Mouse (Mus musculus) CH12.LX (cell line): ENCODE measurements at regions not wholly inside any gene's neighbourhood (a gene's known extent, or its start where the extent isn't known, plus 50 kb on each side); places are given as distances from the start of the nearest gene placed in this dataset.
A peak's percentile ranks its signal among the peaks of the same experiment; 100 is the strongest.

Source experiments
- DNase-seq: peaks from one replicate; pipeline ENCODE4 v3.0.0-alpha.2; 2013; ENCODE audit errors: extremely low read depth
- H3K27ac ChIP-seq: 2 replicates; pipeline ENCODE4 v1.5.1; 2012; ENCODE audit warnings: low read depth, mild to moderate bottlenecking, control low read depth, moderate library complexity; ENCODE audit not compliant: insufficient read depth
- H3K27me3 ChIP-seq: replicated peaks from 2 replicates; pipeline ENCODE3; 2012; ENCODE audit warnings: inconsistent platforms
- H3K36me3 ChIP-seq, 2 experiments: replicated peaks in 1 of 2; 2 replicates each; pipeline versions ENCODE3 to v1.6.1; 2012; ENCODE audit warnings: inconsistent platforms in 1 of 2, low read length in 1 of 2, mild to moderate bottlenecking in 1 of 2, mixed read lengths in 1 of 2, moderate library complexity in 1 of 2; ENCODE audit not compliant: control insufficient read depth in 1 of 2, insufficient read depth in 1 of 2
- H3K4me1 ChIP-seq, 2 experiments: 2 replicates each; pipeline ENCODE4 v1.6.1; 2012; ENCODE audit warnings: inconsistent platforms in 1 of 2, moderate library complexity in 1 of 2; ENCODE audit not compliant: insufficient read depth in 2 of 2, control insufficient read depth in 1 of 2
- H3K4me2 ChIP-seq: 2 replicates; pipeline ENCODE4 v1.6.1; 2012; ENCODE audit warnings: low read depth, mild to moderate bottlenecking, control low read depth; ENCODE audit not compliant: poor library complexity, insufficient read depth, severe bottlenecking
- H3K4me3 ChIP-seq, 3 experiments: fragments of 150-350 bp in 1 of 3; sonication (generic) in 1 of 3; replicated peaks in 1 of 3; 2 replicates each; pipeline versions ENCODE3 to v1.5.1; 2011 to 2012; ENCODE audit warnings: low read depth in 2 of 3, low read length in 2 of 3, mild to moderate bottlenecking in 2 of 3, moderate library complexity in 2 of 3, control low read depth in 1 of 3, improper control_type of control experiment in 1 of 3, inconsistent platforms in 1 of 3, mixed read lengths in 1 of 3; ENCODE audit not compliant: poor library complexity in 1 of 3
- H3K79me2 ChIP-seq: replicated peaks from 2 replicates; pipeline ENCODE4 v1.6.1; 2012; ENCODE audit warnings: mild to moderate bottlenecking, moderate library complexity; ENCODE audit not compliant: control insufficient read depth, poor library complexity, insufficient read depth, severe bottlenecking; ENCODE audit errors: extremely low read depth
- H3K9ac ChIP-seq: 2 replicates; pipeline ENCODE4 v1.6.1; 2012; ENCODE audit warnings: low read depth, mild to moderate bottlenecking, control low read depth, moderate library complexity; ENCODE audit not compliant: insufficient read depth
- H3K9me3 ChIP-seq: replicated peaks from 2 replicates; pipeline ENCODE3; 2012; ENCODE audit warnings: low read length, inconsistent platforms, mixed read lengths
- BHLHE40 ChIP-seq: IDR thresholded peaks from 2 replicates; pipeline ENCODE4 v1.6.1; 2011; ENCODE audit warnings: mild to moderate bottlenecking, low read depth, low read length, improper control_type of control experiment
- CHD1 ChIP-seq: IDR thresholded peaks from 2 replicates; pipeline ENCODE4 v1.6.1; 2012; ENCODE audit warnings: low read depth, low read length, improper control_type of control experiment, inconsistent platforms
- CHD2 ChIP-seq: IDR thresholded peaks from 2 replicates; pipeline ENCODE4 v1.6.1; 2011; ENCODE audit warnings: low read length, improper control_type of control experiment
- CTCF ChIP-seq, 2 experiments: IDR thresholded peaks in 1 of 2; conservative IDR thresholded peaks in 1 of 2; 2 replicates each; pipeline ENCODE4 v1.5.1; 2011 to 2012; ENCODE audit warnings: low read depth in 2 of 2, low read length in 2 of 2, improper control_type of control experiment in 1 of 2, inconsistent platforms in 1 of 2, mild to moderate bottlenecking in 1 of 2, moderate library complexity in 1 of 2
- E2F4 ChIP-seq: IDR thresholded peaks from 2 replicates; pipeline ENCODE4 v1.6.1; 2011; ENCODE audit warnings: low read depth, low read length, improper control_type of control experiment; ENCODE audit not compliant: insufficient replicate concordance
- ELF1 ChIP-seq: IDR thresholded peaks from 2 replicates; pipeline ENCODE4 v1.6.1; 2014; ENCODE audit warnings: low read depth, mild to moderate bottlenecking, inconsistent platforms, low read length, improper control_type of control experiment
- EP300 ChIP-seq: IDR thresholded peaks from 2 replicates; pipeline ENCODE4 v1.6.1; 2011; ENCODE audit warnings: low read length, improper control_type of control experiment
- ETS1 ChIP-seq: conservative IDR thresholded peaks from 2 replicates; pipeline ENCODE4 v1.6.1; 2012; ENCODE audit warnings: low read depth, mild to moderate bottlenecking, inconsistent platforms, low read length, improper control_type of control experiment, moderate library complexity
- GABPA ChIP-seq: IDR thresholded peaks from 2 replicates; pipeline ENCODE4 v1.6.1; 2012; ENCODE audit warnings: low read depth, low read length, improper control_type of control experiment, inconsistent platforms; ENCODE audit not compliant: insufficient replicate concordance
- HCFC1 ChIP-seq: IDR thresholded peaks from 2 replicates; pipeline ENCODE4 v1.6.1; 2012; ENCODE audit warnings: low read depth, mild to moderate bottlenecking, inconsistent platforms, low read length, improper control_type of control experiment
- IRF4 ChIP-seq: IDR thresholded peaks from 2 replicates; pipeline ENCODE4 v1.6.1; 2014; ENCODE audit warnings: low read depth, mild to moderate bottlenecking, inconsistent platforms, low read length, improper control_type of control experiment
- JUN ChIP-seq: IDR thresholded peaks from 2 replicates; pipeline ENCODE4 v1.6.1; 2011; ENCODE audit warnings: low read depth, mild to moderate bottlenecking, low read length, improper control_type of control experiment, moderate library complexity; ENCODE audit not compliant: insufficient read depth
- JUND ChIP-seq: conservative IDR thresholded peaks from 2 replicates; pipeline ENCODE4 v1.6.1; 2011; ENCODE audit warnings: low read depth, low read length, improper control_type of control experiment
- KAT2A ChIP-seq: IDR thresholded peaks from 2 replicates; pipeline ENCODE4 v1.6.1; 2012; ENCODE audit warnings: low read length, improper control_type of control experiment, inconsistent platforms; ENCODE audit not compliant: insufficient replicate concordance
- MAFK ChIP-seq: IDR thresholded peaks from 2 replicates; pipeline ENCODE4 v1.6.1; 2011; ENCODE audit warnings: low read length, improper control_type of control experiment; ENCODE audit not compliant: insufficient replicate concordance
- MAX ChIP-seq: IDR thresholded peaks from 2 replicates; pipeline ENCODE4 v1.6.1; 2011; ENCODE audit warnings: low read length, improper control_type of control experiment
- MAZ ChIP-seq: IDR thresholded peaks from 2 replicates; pipeline ENCODE4 v1.6.1; 2012; ENCODE audit warnings: low read depth, mild to moderate bottlenecking, inconsistent platforms, low read length, improper control_type of control experiment, moderate library complexity
- MEF2A ChIP-seq: IDR thresholded peaks from 2 replicates; pipeline ENCODE4 v1.6.1; 2014; ENCODE audit warnings: low read depth, mild to moderate bottlenecking, inconsistent platforms, low read length, improper control_type of control experiment, borderline replicate concordance
- MXI1 ChIP-seq: IDR thresholded peaks from 2 replicates; pipeline ENCODE4 v1.6.1; 2011; ENCODE audit warnings: mild to moderate bottlenecking, low read depth, low read length, improper control_type of control experiment
- MYC ChIP-seq: IDR thresholded peaks from 2 replicates; pipeline ENCODE4 v1.6.1; 2011; ENCODE audit warnings: low read depth, mild to moderate bottlenecking, improper control_type of control experiment, low read length
- NELFE ChIP-seq: IDR thresholded peaks from 2 replicates; pipeline ENCODE4 v1.6.1; 2011; ENCODE audit warnings: low read depth, low read length, improper control_type of control experiment
- NRF1 ChIP-seq: IDR thresholded peaks from 2 replicates; pipeline ENCODE4 v1.6.1; 2014; ENCODE audit warnings: low read depth, mild to moderate bottlenecking, inconsistent platforms, low read length, improper control_type of control experiment, moderate library complexity
- PAX5 ChIP-seq: IDR thresholded peaks from 2 replicates; pipeline ENCODE4 v1.6.1; 2012; ENCODE audit warnings: low read length, inconsistent platforms, mixed read lengths
- POLR2A ChIP-seq: IDR thresholded peaks from 2 replicates; pipeline ENCODE4 v1.6.1; 2011; ENCODE audit warnings: low read depth, mild to moderate bottlenecking, improper control_type of control experiment, low read length
- POLR2AphosphoS2 ChIP-seq: IDR thresholded peaks from 2 replicates; pipeline ENCODE4 v1.6.1; 2011; ENCODE audit warnings: low read depth, low read length, improper control_type of control experiment
- RAD21 ChIP-seq: IDR thresholded peaks from 2 replicates; pipeline ENCODE4 v1.6.1; 2011; ENCODE audit warnings: low read depth, mild to moderate bottlenecking, low read length, improper control_type of control experiment, moderate library complexity
- RCOR1 ChIP-seq: conservative IDR thresholded peaks from 2 replicates; pipeline ENCODE4 v1.6.1; 2012; ENCODE audit warnings: low read depth, mild to moderate bottlenecking, inconsistent platforms, low read length, improper control_type of control experiment
- SIN3A ChIP-seq: IDR thresholded peaks from 2 replicates; pipeline ENCODE4 v1.6.1; 2012; ENCODE audit warnings: low read length, improper control_type of control experiment, inconsistent platforms
- SMC3 ChIP-seq: IDR thresholded peaks from 2 replicates; pipeline ENCODE4 v1.6.1; 2011; ENCODE audit warnings: low read depth, low read length, improper control_type of control experiment
- TBP ChIP-seq: conservative IDR thresholded peaks from 2 replicates; pipeline ENCODE4 v1.6.1; 2011; ENCODE audit warnings: low read depth, low read length, improper control_type of control experiment
- TCF12 ChIP-seq: IDR thresholded peaks from 2 replicates; pipeline ENCODE4 v1.6.1; 2014; ENCODE audit warnings: low read depth, mild to moderate bottlenecking, inconsistent platforms, low read length, improper control_type of control experiment
- UBTF ChIP-seq: IDR thresholded peaks from 2 replicates; pipeline ENCODE4 v1.6.1; 2012; ENCODE audit warnings: low read depth, mild to moderate bottlenecking, inconsistent platforms, low read length, improper control_type of control experiment, moderate library complexity
- USF1 ChIP-seq: IDR thresholded peaks from 2 replicates; pipeline ENCODE4 v1.6.1; 2014; ENCODE audit warnings: low read depth, mild to moderate bottlenecking, inconsistent platforms, low read length, improper control_type of control experiment
- USF2 ChIP-seq: conservative IDR thresholded peaks from 2 replicates; pipeline ENCODE4 v1.6.1; 2011; ENCODE audit warnings: low read depth, low read length, improper control_type of control experiment
- ZC3H11A ChIP-seq: IDR thresholded peaks from 2 replicates; pipeline ENCODE4 v1.6.1; 2012; ENCODE audit warnings: low read depth, mild to moderate bottlenecking, inconsistent platforms, low read length, improper control_type of control experiment
- ZKSCAN1 ChIP-seq: IDR thresholded peaks from 2 replicates; pipeline ENCODE4 v1.6.1; 2012; ENCODE audit warnings: low read depth, inconsistent platforms, low read length, improper control_type of control experiment, borderline replicate concordance
- ZMIZ1 ChIP-seq: IDR thresholded peaks from 2 replicates; pipeline ENCODE4 v1.6.1; 2012; ENCODE audit warnings: low read depth, mild to moderate bottlenecking, inconsistent platforms, low read length, improper control_type of control experiment
- ZNF384 ChIP-seq: IDR thresholded peaks from 2 replicates; pipeline ENCODE4 v1.6.1; 2012; ENCODE audit warnings: low read depth, low read length, improper control_type of control experiment, inconsistent platforms
- dilution Hi-C: fragments of 300-500 bp; cut with MboI; formaldehyde crosslinking; loops from 2 replicates; pipeline ENCODE4 v1.14.3; 2020; ENCODE audit warnings: low sequenced_read_pairs; ENCODE audit not compliant: extremely low pct_unique_long_range_greater_than_20kb, extremely low pct_ligation_motif_present
- in situ Hi-C: fragments of 300-500 bp; cut with MboI; formaldehyde crosslinking; loops from 3 replicates; pipeline ENCODE4 v1.14.3; 2019; ENCODE audit warnings: low sequenced_read_pairs, low pct_ligation_motif_present, low pct_unique_long_range_greater_than_20kb, mixed read lengths

GRCm38 (mm10) chr4:8962959-8963572, 724.2 kb upstream of the Car8 start:
- Histone ChIP-seq H3K36me3 (no peaks in the 10 kb centered on the region), H3K4me1 (peaks cover 0 to 25% of the 10 kb centered on the region in 2 experiments; a peak in 3 of 4 replicates), H3K4me2 (peak overlapping the region; percentile 39), H3K27ac (no peak overlapping the region), H3K27me3 (no peaks in the 10 kb centered on the region), H3K79me2 (no peaks in the 10 kb centered on the region), H3K4me3 (no peak overlapping the region), H3K9ac (0 out of 2 replicates have a peak overlapping the region, but pooled peaks have one; percentile 9), H3K9me3 (no peaks in the 10 kb centered on the region)
- in situ Hi-C loops (no loop called here), dilution Hi-C loops (no loop called here)
- TF ChIP-seq ZKSCAN1 (no peak), TBP (no peak), MAFK (no peak), IRF4 (peak; percentile 45), ZC3H11A (no peak), USF2 (no peak), GABPA (no peak), USF1 (no peak), MEF2A (peak; percentile 62; the same call in 1 of the 2 replicates), ELF1 (no peak), ZNF384 (no peak), EP300 (peak; percentile 84), JUND (peak; percentile 63), CHD1 (no peak), UBTF (no peak), HCFC1 (no peak), JUN (peak; percentile 92), RAD21 (no peak), NELFE (no peak), ETS1 (peak; percentile 80), POLR2A (no peak), MAX (no peak), MAZ (no peak), TCF12 (no peak), KAT2A (no peak), POLR2AphosphoS2 (no peak), MXI1 (no peak), MYC (no peak), BHLHE40 (peak; percentile 29; the same call in 1 of the 2 replicates), RCOR1 (no peak), SIN3A (no peak), E2F4 (no peak), PAX5 (no peak), CHD2 (no peak), NRF1 (no peak), SMC3 (no peak; the same call in 1 of the 2 replicates), CTCF (conservative IDR thresholded peaks at IDR 0.05 in 1 of 2, IDR thresholded peaks at IDR 0.05 in 1 of 2; ENCODE audit: low read depth in 2 of 2, low read length in 2 of 2) (no peak), ZMIZ1 (no peak)
- DNase-seq, result peak; percentile 27
